Mouse (Mus musculus) stomach, postnatal 0 days (tissue): ENCODE measurements around the gene Vps13d.

Source experiments
- CTCF ChIP-seq: IDR thresholded peaks from 2 replicates; pipeline ENCODE4 v1.5.1; 2016; ENCODE audit warnings: antibody characterized with exemption, low read depth, mild to moderate bottlenecking, moderate library complexity
- EP300 ChIP-seq: optimal IDR thresholded peaks from 2 replicates; pipeline ENCODE3; 2016; ENCODE audit warnings: antibody characterized with exemption

- TF ChIP-seq CTCF = no peak
- TF ChIP-seq EP300 = no peak
These were observed 25.2 kb upstream of the Vps13d start for GRCm38 (mm10) chr4:145220001-145220400.
